Mouse (Mus musculus) bone marrow macrophage, adult 2 months (primary cell): ENCODE measurements around the gene Gtpbp2. TPM values are rescaled to one million over a fixed set of nuclear protein-coding genes. Genes with fewer than 3 reads are reported as not detected.

Experiments used
- H3K27ac ChIP-seq: 2 replicates; pipeline ENCODE4 v1.5.1; 2012; ENCODE audit warnings: low read depth, low read length; ENCODE audit not compliant: insufficient read depth
- H3K4me1 ChIP-seq: 2 replicates; pipeline ENCODE4 v1.6.1; 2012; ENCODE audit warnings: low read length; ENCODE audit not compliant: control insufficient read depth, insufficient read depth
- H3K4me3 ChIP-seq: 2 replicates; pipeline ENCODE4 v1.5.1; 2012; ENCODE audit warnings: mild to moderate bottlenecking, low read length, moderate library complexity; ENCODE audit not compliant: insufficient read depth
- CTCF ChIP-seq: IDR thresholded peaks from 2 replicates; pipeline ENCODE4 v1.5.1; 2012; ENCODE audit warnings: low read depth, mild to moderate bottlenecking, low read length, moderate library complexity
- POLR2A ChIP-seq: IDR thresholded peaks from 2 replicates; pipeline ENCODE4 v1.6.1; 2012; ENCODE audit warnings: mild to moderate bottlenecking, low read depth, low read length, borderline replicate concordance
- polyA plus RNA-seq: library from polyadenylated mRNA; stranded (reverse); fragments of >200 nt; gene quantifications from 2 replicates; pipeline ENCODE4 v1.2.4, GENCODE M21; 2012; ENCODE audit not compliant: missing spikeins, insufficient read depth, insufficient read length

The Gtpbp2 gene
- polyA plus RNA-seq, 1 experiment: 126 TPM

- no peaks in the 10 kb centered on the region for H3K4me1 ChIP-seq
- H3K27ac ChIP-seq: no peak overlapping the region
- H3K4me3 ChIP-seq: no peak overlapping the region
- no peak for TF ChIP-seq POLR2A
- no peak for TF ChIP-seq CTCF
These were observed 28.0 kb downstream of the Gtpbp2 start for GRCm38 (mm10) chr17:46188829-46189228.

DNA sequence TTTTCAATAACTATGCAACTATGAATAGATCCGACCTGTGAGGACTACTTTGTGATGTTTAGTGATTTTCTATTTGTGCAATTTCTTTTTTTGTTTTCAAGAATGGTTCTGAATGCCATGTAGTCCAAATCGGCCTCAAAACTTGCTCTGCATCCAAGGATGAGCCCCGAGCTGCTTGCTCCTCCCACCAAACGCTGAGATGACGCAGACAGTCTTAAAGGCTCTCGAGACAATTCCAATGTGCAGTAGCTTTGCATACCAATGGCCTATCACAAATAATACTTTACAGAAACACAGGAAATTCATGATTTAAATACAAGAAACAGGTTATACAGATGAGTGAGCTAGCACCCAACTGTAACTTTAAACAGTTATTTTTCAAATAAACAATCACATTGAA is 40.3 kb downstream of the Gtpbp2 start:
- H3K4me3 ChIP-seq: peak overlapping the region; percentile 29
- H3K4me1 ChIP-seq: peaks cover 12% of the 10 kb centered on the region
- no peak for TF ChIP-seq POLR2A
- TF ChIP-seq CTCF: no peak
- H3K27ac ChIP-seq: no peak overlapping the region

GRCm38 (mm10) chr17:46202421-46203071 is 41.7 kb downstream of the Gtpbp2 start, which contains the start of the genes Polh and Xpo5:
Gene Polh (minus strand): TSS chr17:46202645.
Gene Xpo5 (plus strand): TSS chr17:46202782.
- H3K4me3 ChIP-seq: peak within 1 kb of the TSS; percentile 98
- H3K27ac ChIP-seq: peak within 1 kb of the TSS; percentile 67
- peaks cover 12% of the 10 kb centered on the region for H3K4me1 ChIP-seq
- TF ChIP-seq POLR2A (no peak), CTCF (no peak)

- peaks cover 12% of the 10 kb centered on the region for H3K4me1 ChIP-seq
These were observed 42.2 kb downstream of the Gtpbp2 start for GRCm38 (mm10) chr17:46203078-46203477.

DNA sequence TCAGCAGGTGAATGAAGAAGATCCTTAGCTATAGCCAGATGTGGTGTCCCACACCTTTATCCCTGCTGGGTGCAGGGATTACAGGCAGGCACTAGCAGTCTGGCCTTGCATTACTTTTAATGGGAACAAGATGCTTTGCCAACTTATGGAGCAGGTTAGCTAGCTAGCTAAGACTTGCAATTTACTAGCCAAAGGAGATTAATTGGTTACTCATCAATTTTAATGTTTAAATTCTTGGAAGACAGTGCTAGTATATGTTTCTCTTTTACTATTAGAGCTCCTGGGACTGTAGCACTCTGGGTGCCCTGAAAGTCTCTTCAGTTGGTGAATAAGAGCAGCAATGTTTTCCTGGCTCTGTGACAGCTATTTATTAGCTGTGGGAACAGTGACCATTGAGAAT is 45.8 kb downstream of the Gtpbp2 start:
- TF ChIP-seq POLR2A: no peak
- TF ChIP-seq CTCF: no peak
- Histone ChIP-seq H3K4me3 (no peak overlapping the region), H3K27ac (no peak overlapping the region), H3K4me1 (peaks cover 7% of the 10 kb centered on the region)

More at GRCm38 (mm10) chr17:46203078-46203477, 42.2 kb downstream of the Gtpbp2 start:
- Histone ChIP-seq H3K27ac (peak overlapping the region; percentile 7; the same call in 1 of the 2 replicates), H3K4me3 (peak overlapping the region; percentile 80)
- TF ChIP-seq CTCF (no peak), POLR2A (no peak)

- Histone ChIP-seq H3K4me1 (no peaks in the 10 kb centered on the region), H3K27ac (no peak overlapping the region), H3K4me3 (no peak overlapping the region)
- TF ChIP-seq POLR2A: no peak
- no peak for TF ChIP-seq CTCF
These were observed 49.7 kb downstream of the Gtpbp2 start for GRCm38 (mm10) chr17:46210550-46210949.

Other genes starting within 250 kb of the Gtpbp2 start
- 53.8 and 58.0 TPM in 2 replicates for gene Vegfa, start 128.7 kb upstream of the Gtpbp2 start, polyA plus RNA-seq
- 71.9 and 73.2 TPM in 2 replicates for gene Mrps18a, start 50.0 kb upstream of the Gtpbp2 start, polyA plus RNA-seq
- gene Rsph9, start 16.8 kb upstream of the Gtpbp2 start, polyA plus RNA-seq: 8.6 and 12.9 TPM in 2 replicates
- 25.8 and 28.4 TPM in 2 replicates for gene Mad2l1bp, start 7.5 kb upstream of the Gtpbp2 start, polyA plus RNA-seq
- 13.7 and 14.4 TPM in 2 replicates for gene Polh, start 41.6 kb downstream of the Gtpbp2 start, polyA plus RNA-seq
- gene Xpo5, start 41.8 kb downstream of the Gtpbp2 start, polyA plus RNA-seq: 16.6 and 17.3 TPM in 2 replicates
- gene Polr1c, start 87.0 kb downstream of the Gtpbp2 start, polyA plus RNA-seq: 29.9 and 30.7 TPM in 2 replicates
- gene Yipf3, start 87.0 kb downstream of the Gtpbp2 start, polyA plus RNA-seq: 121 and 143 TPM in 2 replicates
- gene Lrrc73, start 92.5 kb downstream of the Gtpbp2 start, polyA plus RNA-seq: 0.58 TPM in 1 of 2 replicates, not detected in the other
- 18.0 and 18.1 TPM in 2 replicates for gene Tjap1, start 122.0 kb downstream of the Gtpbp2 start, polyA plus RNA-seq
- gene Dlk2, start 136.4 kb downstream of the Gtpbp2 start, polyA plus RNA-seq: not detected in 2 replicates
- gene Abcc10, start 167.3 kb downstream of the Gtpbp2 start, polyA plus RNA-seq: 5.4 and 7.2 TPM in 2 replicates
- gene Zfp318, start 222.7 kb downstream of the Gtpbp2 start, polyA plus RNA-seq: 21.7 and 26.2 TPM in 2 replicates